Mouse (Mus musculus): ENCODE measurements around the gene Rsph4a. TPM values are rescaled to one million over a fixed set of nuclear protein-coding genes. Genes with fewer than 3 reads are reported as not detected.
"Not testable (repeated sequence)": the region's sequence is repeated elsewhere in the genome, so short reads cannot be mapped to it uniquely, and the experiment has no call there.

Gene Rsph4a
- 0.04 and 0.08 TPM in 2 replicates for polyA plus RNA-seq (2012; rRNA removed)

DNA sequence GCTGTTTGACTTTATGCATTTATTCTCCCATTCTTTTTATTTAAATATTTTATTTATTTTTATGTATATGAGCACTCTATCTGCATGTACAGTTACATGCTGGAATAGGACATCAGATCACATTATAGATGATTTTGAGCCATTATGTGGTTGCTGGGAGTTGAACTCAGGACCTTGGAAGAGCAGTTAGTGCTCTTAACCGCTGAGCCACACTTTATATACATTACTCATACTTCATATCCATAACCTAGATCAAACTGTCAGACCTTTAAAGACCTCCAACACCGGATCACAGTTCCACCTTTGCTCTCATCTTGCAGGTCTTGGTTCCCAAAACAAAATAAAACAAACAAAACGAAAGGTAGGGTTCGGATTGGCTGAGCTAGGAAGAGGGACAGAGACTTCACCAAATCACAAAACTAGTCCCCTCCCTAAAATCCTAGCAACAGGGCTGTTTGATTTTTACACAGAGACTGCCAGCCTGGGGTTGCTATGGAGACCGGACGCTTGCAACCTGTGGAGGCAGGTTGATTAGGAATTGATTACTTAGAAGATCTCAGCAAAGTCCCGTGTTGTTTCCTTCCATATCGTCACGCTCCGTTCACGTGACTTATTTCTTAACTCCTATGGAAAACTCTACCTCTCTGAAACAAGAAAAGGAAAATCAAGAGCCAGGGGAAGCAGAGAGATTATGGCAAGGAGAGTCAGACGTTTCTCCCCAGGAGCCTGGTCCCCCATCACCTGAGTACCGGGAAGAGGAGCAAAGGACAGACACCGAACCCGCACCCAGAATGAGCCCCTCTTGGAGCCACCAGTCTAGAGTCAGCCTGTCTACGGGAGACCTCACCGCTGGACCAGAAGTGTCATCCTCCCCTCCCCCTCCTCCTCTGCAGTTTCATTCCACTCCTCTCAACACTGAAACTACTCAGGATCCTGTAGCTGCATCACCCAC is at the start of gene Rsph4a:
Gene Rsph4a, plus strand, starts transcription at position 582 of the 952 bp plus-strand sequence.
- DNase-seq: peak; percentile 58
- no peak for TF ChIP-seq CTCF (conservative IDR thresholded peaks at IDR 0.05; ENCODE audit: insufficient read depth, insufficient read length, low read depth, low read length)
- no peak for TF ChIP-seq POLR2A (IDR thresholded peaks at IDR 0.05; ENCODE audit: low read depth, low read length)
- peaks cover 6% of the 10 kb centered on the region for H3K4me1 ChIP-seq (ENCODE audit: control insufficient read depth, insufficient read depth, low read length)
- no peaks in the 10 kb centered on the region for H3K36me3 ChIP-seq (ENCODE audit: control insufficient read depth, insufficient read depth, low read length)
- peak within 1 kb of the TSS; percentile 48 for H3K4me3 ChIP-seq (ENCODE audit: insufficient read depth, low read depth, low read length)
- 7% methylated on average over 17 of the region's 17 CpGs for WGBS
- H3K27me3 ChIP-seq (replicated peaks; ENCODE audit: control insufficient read depth, insufficient read depth, low read length): no peaks in the 10 kb centered on the region
- H3K27ac ChIP-seq (ENCODE audit: insufficient read depth, low read depth, low read length): no peak within 1 kb of the TSS

DNA sequence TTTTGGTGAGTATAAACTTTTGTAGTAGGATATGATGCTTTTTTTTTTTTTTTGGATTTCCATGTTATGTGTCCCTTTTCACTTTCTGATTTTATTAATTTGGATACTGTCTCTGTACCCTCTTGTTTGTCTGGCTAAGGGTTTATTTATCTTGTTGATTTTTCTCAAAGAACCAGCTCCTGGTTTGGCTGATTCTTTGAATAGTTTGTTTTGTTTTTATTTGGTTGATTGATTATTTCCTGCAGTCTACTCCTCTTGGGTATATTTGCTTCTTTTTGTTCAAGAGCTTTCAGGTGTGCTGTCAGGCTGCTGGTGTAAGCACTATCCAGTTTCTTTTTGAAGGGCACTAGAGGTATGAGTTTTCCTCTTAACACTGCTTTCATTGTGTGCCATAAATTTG is 47.5 kb upstream of the Rsph4a start, which contains the start of gene Sult3a1:
Gene Sult3a1, plus strand, starts transcription at position 301 of the 400 bp plus-strand sequence.
- no peak for TF ChIP-seq POLR2A (IDR thresholded peaks at IDR 0.05; ENCODE audit: low read depth, low read length)
- Histone ChIP-seq H3K36me3 (ENCODE audit: control insufficient read depth, insufficient read depth, low read length) (no peaks in the 10 kb centered on the region), H3K27me3 (replicated peaks; ENCODE audit: control insufficient read depth, insufficient read depth, low read length) (no peaks in the 10 kb centered on the region), H3K4me1 (ENCODE audit: control insufficient read depth, insufficient read depth, low read length) (no peaks in the 10 kb centered on the region), H3K4me3 (ENCODE audit: insufficient read depth, low read depth, low read length) (no peak within 1 kb of the TSS), H3K27ac (ENCODE audit: insufficient read depth, low read depth, low read length) (no peak within 1 kb of the TSS)
- no peak for DNase-seq

DNA sequence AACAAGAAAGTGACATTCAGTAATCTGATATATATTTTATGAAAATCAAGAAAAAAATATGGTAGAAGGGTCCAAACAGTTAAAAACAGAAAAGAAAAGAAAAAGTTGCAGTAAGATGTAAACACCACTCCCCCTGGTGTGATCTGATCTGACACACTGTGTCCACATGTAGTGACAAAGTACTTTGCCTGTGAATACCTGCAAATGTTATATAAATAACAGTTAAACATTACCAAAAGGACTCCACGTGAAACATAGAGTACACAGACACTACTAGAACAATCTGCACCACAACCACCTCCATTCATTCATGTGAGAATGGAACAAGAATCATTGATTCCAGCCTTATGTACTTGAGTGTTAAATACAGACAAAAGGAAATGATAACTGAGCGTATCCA is 38.9 kb upstream of the Rsph4a start:
- Histone ChIP-seq H3K36me3 (ENCODE audit: control insufficient read depth, insufficient read depth, low read length) (no peaks in the 10 kb centered on the region), H3K27me3 (replicated peaks; ENCODE audit: control insufficient read depth, insufficient read depth, low read length) (no peaks in the 10 kb centered on the region), H3K4me1 (ENCODE audit: control insufficient read depth, insufficient read depth, low read length) (no peaks in the 10 kb centered on the region), H3K4me3 (ENCODE audit: insufficient read depth, low read depth, low read length) (no peak overlapping the region), H3K27ac (ENCODE audit: insufficient read depth, low read depth, low read length) (no peak overlapping the region)
- DNase-seq: no peak
- WGBS: 60% methylated on average over 2 of the region's 2 CpGs
- no peak for TF ChIP-seq CTCF (conservative IDR thresholded peaks at IDR 0.05; ENCODE audit: insufficient read depth, insufficient read length, low read depth, low read length)
- TF ChIP-seq POLR2A (IDR thresholded peaks at IDR 0.05; ENCODE audit: low read depth, low read length): no peak

DNA sequence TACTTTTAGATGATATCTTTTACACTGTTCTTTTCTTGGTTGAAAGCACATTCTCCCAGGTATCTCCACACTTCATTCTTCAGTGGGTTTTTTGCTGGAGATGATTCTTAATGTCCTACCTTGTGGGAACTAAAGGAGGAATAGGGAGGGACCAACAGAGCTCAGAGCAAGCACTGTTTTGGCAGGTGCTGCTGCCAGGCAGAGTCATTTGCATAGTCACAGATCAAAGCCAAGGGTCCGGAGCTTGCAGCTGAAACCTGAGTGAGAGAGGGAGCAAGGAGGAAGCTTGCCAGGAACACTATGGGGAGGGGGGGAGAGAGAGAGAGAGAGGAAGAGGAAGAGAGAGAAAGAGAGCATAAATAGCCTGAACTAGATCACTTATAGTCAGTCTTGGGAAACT is 34.5 kb upstream of the Rsph4a start:
- peak; percentile 34 for DNase-seq
- Histone ChIP-seq H3K4me3 (ENCODE audit: insufficient read depth, low read depth, low read length) (no peak overlapping the region), H3K27ac (ENCODE audit: insufficient read depth, low read depth, low read length) (no peak overlapping the region), H3K27me3 (replicated peaks; ENCODE audit: control insufficient read depth, insufficient read depth, low read length) (no peaks in the 10 kb centered on the region), H3K4me1 (ENCODE audit: control insufficient read depth, insufficient read depth, low read length) (no peaks in the 10 kb centered on the region), H3K36me3 (ENCODE audit: control insufficient read depth, insufficient read depth, low read length) (no peaks in the 10 kb centered on the region)
- TF ChIP-seq CTCF (conservative IDR thresholded peaks at IDR 0.05; ENCODE audit: insufficient read depth, insufficient read length, low read depth, low read length) (no peak), POLR2A (IDR thresholded peaks at IDR 0.05; ENCODE audit: low read depth, low read length) (no peak)
- WGBS: 3% methylated on average over 1 of the region's 1 CpGs

DNA sequence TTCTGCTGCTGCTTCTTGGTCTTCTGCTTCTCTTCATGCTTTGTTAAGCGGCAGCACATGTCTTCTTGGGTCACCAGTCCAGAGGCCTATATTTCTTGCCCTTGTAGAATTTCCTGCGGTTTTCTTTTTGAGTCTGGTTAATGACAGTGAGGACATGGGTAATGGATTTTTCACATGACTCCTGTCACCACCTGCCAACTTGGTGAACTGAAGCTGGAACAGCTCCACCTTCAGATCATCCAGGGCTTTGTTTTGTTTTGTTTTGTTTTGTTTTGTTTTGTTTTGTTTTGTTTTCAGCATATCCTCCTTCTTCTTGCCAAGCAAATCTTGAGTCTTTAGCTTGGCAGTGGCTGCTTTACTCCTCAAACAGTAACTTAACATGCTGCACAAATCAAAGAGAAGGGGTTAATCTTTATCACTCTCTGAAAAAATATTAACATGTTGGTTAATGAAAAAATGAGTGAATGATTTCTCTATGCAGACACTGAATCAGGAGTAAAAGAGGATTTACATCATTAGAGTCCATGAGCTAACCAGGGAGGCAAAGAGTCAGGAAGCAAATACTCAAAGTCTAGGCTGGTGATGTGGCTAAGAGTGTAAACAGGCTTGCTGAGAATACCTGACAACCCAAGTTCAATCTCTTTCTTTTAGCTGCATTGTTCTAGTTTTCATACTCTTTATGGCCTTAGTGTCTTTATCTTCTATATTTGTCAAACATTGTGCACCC is 32.1 kb upstream of the Rsph4a start:
- Histone ChIP-seq H3K27ac (ENCODE audit: insufficient read depth, low read depth, low read length) (peak overlapping the region; percentile 87), H3K4me3 (ENCODE audit: insufficient read depth, low read depth, low read length) (no peak overlapping the region), H3K27me3 (replicated peaks; ENCODE audit: control insufficient read depth, insufficient read depth, low read length) (no peaks in the 10 kb centered on the region), H3K4me1 (ENCODE audit: control insufficient read depth, insufficient read depth, low read length) (no peaks in the 10 kb centered on the region), H3K36me3 (ENCODE audit: control insufficient read depth, insufficient read depth, low read length) (no peaks in the 10 kb centered on the region)
- no peak for TF ChIP-seq CTCF (conservative IDR thresholded peaks at IDR 0.05; ENCODE audit: insufficient read depth, insufficient read length, low read depth, low read length)
- TF ChIP-seq POLR2A (IDR thresholded peaks at IDR 0.05; ENCODE audit: low read depth, low read length): no peak
- peak; percentile 91 for DNase-seq
- 36% methylated on average over 2 of the region's 2 CpGs for WGBS

DNA sequence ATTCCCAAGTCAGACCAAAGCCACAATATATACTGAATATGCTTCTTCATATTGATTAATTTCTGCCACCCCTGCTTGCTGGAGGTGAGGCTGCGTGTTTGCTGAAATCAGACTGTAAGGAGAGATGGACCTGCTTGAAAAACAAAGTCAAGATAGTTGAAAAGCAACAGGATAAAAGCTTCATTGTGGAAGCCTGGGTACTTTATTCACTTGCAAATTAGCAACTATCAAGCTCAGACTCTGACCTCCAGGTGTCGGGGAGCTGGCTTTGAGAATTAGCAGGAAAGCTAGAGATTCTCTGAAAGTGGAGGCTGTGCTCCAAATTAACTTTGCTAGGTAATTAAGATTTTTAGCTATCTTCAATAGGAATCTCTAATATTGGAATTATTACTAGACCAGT is 22.5 kb upstream of the Rsph4a start:
- H3K27ac ChIP-seq (ENCODE audit: insufficient read depth, low read depth, low read length); H3K4me3 ChIP-seq (ENCODE audit: insufficient read depth, low read depth, low read length); DNase-seq; H3K4me1 ChIP-seq (ENCODE audit: control insufficient read depth, insufficient read depth, low read length); H3K27me3 ChIP-seq (replicated peaks; ENCODE audit: control insufficient read depth, insufficient read depth, low read length); H3K36me3 ChIP-seq (ENCODE audit: control insufficient read depth, insufficient read depth, low read length): not testable (repeated sequence)
- WGBS: 85% methylated on average over 2 of the region's 2 CpGs

DNA sequence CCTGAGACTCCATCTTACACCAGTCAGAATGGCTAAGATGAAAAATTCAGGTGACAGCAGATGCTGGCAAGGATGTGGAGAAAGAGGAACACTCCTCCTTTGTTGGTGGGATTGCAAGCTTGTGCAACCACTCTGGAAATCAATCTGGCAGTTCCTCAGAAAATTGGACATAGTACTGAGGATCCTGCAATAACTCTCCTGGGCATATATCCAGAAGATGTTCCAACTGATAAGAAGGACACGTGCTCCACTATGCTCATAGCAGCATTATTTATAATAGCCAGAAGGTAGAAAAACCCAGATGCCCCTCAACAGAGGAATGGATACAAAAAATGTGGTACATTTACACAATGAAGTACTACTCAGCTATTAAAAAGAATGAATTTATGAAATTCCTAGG is 3.4 kb upstream of the Rsph4a start:
- WGBS: 67% methylated on average over 1 of the region's 1 CpGs
- not testable (repeated sequence) for H3K27ac ChIP-seq (ENCODE audit: insufficient read depth, low read depth, low read length)

More for the DNA sequence above, 3.4 kb upstream of the Rsph4a start:
- DNase-seq; H3K4me1 ChIP-seq (ENCODE audit: control insufficient read depth, insufficient read depth, low read length); H3K27me3 ChIP-seq (replicated peaks; ENCODE audit: control insufficient read depth, insufficient read depth, low read length); H3K4me3 ChIP-seq (ENCODE audit: insufficient read depth, low read depth, low read length); H3K36me3 ChIP-seq (ENCODE audit: control insufficient read depth, insufficient read depth, low read length): not testable (repeated sequence)

Data from kidney, adult 2 months (tissue).